Mouse (Mus musculus) hindbrain, embryonic 13.5 days (tissue): ENCODE measurements at regions not wholly inside any gene's neighbourhood (a gene's known extent, or its start where the extent isn't known, plus 50 kb on each side); places are given as distances from the start of the nearest gene placed in this dataset.

ENCODE experiments used
- ATAC-seq: fragments of 200-750 bp; cut with Nextera tagmentation; 2 replicates; pipeline ENCODE4 v1.8.0; 2017; ENCODE audit warnings: moderate TSS enrichment; ENCODE audit not compliant: low FRiP score
- H3K27ac ChIP-seq: fragments of 300-500 bp; sonication (generic); 2 replicates; pipeline ENCODE4 v1.5.1; 2015; ENCODE audit warnings: inconsistent platforms, mild to moderate bottlenecking, moderate library complexity
- H3K27me3 ChIP-seq: fragments of 300-500 bp; sonication (generic); 2 replicates; pipeline ENCODE4 v1.6.1; 2015; ENCODE audit warnings: mild to moderate bottlenecking, inconsistent platforms
- H3K36me3 ChIP-seq: fragments of 300-500 bp; sonication (generic); 2 replicates; pipeline ENCODE4 v1.6.1; 2015; ENCODE audit warnings: mild to moderate bottlenecking, inconsistent platforms
- H3K4me1 ChIP-seq: fragments of 300-500 bp; sonication (generic); replicated peaks from 2 replicates; pipeline ENCODE4 v1.6.1; 2015; ENCODE audit warnings: inconsistent platforms
- H3K4me2 ChIP-seq: fragments of 300-500 bp; sonication (generic); 2 replicates; pipeline ENCODE4 v1.6.1; 2015; ENCODE audit warnings: inconsistent platforms, mild to moderate bottlenecking, moderate library complexity
- H3K4me3 ChIP-seq: fragments of 300-500 bp; sonication (generic); 2 replicates; pipeline ENCODE4 v1.5.1; 2015; ENCODE audit warnings: mild to moderate bottlenecking, inconsistent platforms
- H3K9ac ChIP-seq: fragments of 300-500 bp; sonication (generic); 2 replicates; pipeline ENCODE4 v1.6.1; 2015; ENCODE audit warnings: mild to moderate bottlenecking, inconsistent platforms
- H3K9me3 ChIP-seq: fragments of 300-500 bp; sonication (generic); 2 replicates; pipeline ENCODE4 v1.6.1; 2016; ENCODE audit warnings: inconsistent platforms
- WGBS: fragments of 180-500 bp; shearing (Covaris S2); methylation state at CpG from one replicate; pipeline ENCODE4 v1.1.7; 2015; 5-methylcytosine and 5-hydroxymethylcytosine counted together

- H3K27me3 ChIP-seq, result no peaks in the 10 kb centered on the region
- H3K9me3 ChIP-seq, result no peaks in the 10 kb centered on the region
- WGBS, result 86% methylated on average over 8 of the region's 8 CpGs
- no peak for ATAC-seq
- H3K27ac ChIP-seq, result no peak overlapping the region
- no peaks in the 10 kb centered on the region for H3K36me3 ChIP-seq
- 0 out of 2 replicates have a peak, but pooled peaks cover 8% of the 10 kb centered on the region for H3K4me1 ChIP-seq
- no peak overlapping the region for H3K9ac ChIP-seq
- no peak overlapping the region for H3K4me2 ChIP-seq
- H3K4me3 ChIP-seq, result no peak overlapping the region
Observed at GRCm38 (mm10) chr9:73258640-73259039, 145.4 kb downstream of the Rsl24d1 start.

DNA sequence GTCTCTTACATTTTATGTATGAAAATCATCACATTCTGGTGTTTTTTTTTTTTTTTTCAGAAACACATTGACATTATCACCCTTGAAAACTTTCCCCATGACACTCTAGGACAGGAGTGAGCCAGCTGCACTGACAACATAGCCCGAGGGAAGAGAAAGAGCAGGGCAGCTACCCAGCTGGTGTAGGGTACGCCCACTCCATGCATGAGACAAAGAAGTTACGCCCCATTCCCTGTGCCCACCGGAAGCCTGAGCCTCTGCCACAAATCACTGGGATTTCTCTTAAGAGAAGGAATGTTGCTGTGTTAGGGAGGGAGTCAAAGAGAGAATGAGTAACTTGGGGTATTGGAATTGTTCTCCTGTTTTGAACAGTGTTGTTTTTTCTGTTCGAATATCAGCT is 149.5 kb downstream of the Rsl24d1 start:
- Histone ChIP-seq H3K27ac (no peak overlapping the region), H3K4me3 (no peak overlapping the region), H3K4me2 (no peak overlapping the region), H3K27me3 (no peaks in the 10 kb centered on the region), H3K36me3 (no peaks in the 10 kb centered on the region), H3K4me1 (0 out of 2 replicates have a peak, but pooled peaks cover 8% of the 10 kb centered on the region), H3K9ac (no peak overlapping the region), H3K9me3 (no peaks in the 10 kb centered on the region)
- WGBS, result 23% methylated on average over 5 of the region's 5 CpGs
- ATAC-seq, result no peak

DNA sequence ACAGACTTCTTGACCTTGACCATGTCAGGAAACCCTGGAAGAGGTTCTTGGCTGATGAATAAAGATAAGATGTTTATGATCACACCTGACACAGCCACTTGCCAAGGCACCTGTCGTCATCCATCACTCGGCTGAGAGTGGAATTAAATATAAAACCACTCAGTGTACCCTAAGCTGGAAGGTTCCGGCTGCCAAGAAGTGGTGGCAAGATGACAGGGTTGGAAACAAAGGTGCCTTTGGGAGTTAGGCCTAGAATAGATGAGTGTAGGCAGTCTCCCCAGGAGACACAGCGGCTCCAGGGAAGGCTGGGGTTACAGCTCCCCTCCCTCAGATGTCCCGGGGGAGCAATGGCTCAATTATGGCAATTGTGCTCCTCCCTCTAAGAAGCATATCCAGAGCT is 157.0 kb downstream of the Rsl24d1 start:
- Histone ChIP-seq H3K9me3 (no peaks in the 10 kb centered on the region), H3K4me2 (no peak overlapping the region), H3K9ac (no peak overlapping the region), H3K27ac (no peak overlapping the region), H3K4me3 (no peak overlapping the region), H3K36me3 (no peaks in the 10 kb centered on the region), H3K27me3 (no peaks in the 10 kb centered on the region), H3K4me1 (0 out of 2 replicates have a peak, but pooled peaks cover 5% of the 10 kb centered on the region)
- WGBS, result 90% methylated on average over 5 of the region's 5 CpGs
- ATAC-seq, result no peak

GRCm38 (mm10) chr9:73272614-73273013 is 159.4 kb downstream of the Rsl24d1 start:
- no peaks in the 10 kb centered on the region for H3K27me3 ChIP-seq
- H3K27ac ChIP-seq, result no peak overlapping the region
- 73% methylated on average over 2 of the region's 2 CpGs for WGBS
- H3K4me1 ChIP-seq, result 0 out of 2 replicates have a peak, but pooled peaks cover 11% of the 10 kb centered on the region
- no peak overlapping the region for H3K4me3 ChIP-seq
- ATAC-seq, result no peak
- H3K9ac ChIP-seq, result no peak overlapping the region
- no peaks in the 10 kb centered on the region for H3K36me3 ChIP-seq
- no peak overlapping the region for H3K4me2 ChIP-seq
- no peaks in the 10 kb centered on the region for H3K9me3 ChIP-seq

GRCm38 (mm10) chr9:73273681-73274080 is 160.5 kb downstream of the Rsl24d1 start:
- Histone ChIP-seq H3K4me2 (no peak overlapping the region), H3K27me3 (no peaks in the 10 kb centered on the region), H3K27ac (no peak overlapping the region), H3K4me3 (no peak overlapping the region), H3K4me1 (0 out of 2 replicates have a peak, but pooled peaks cover 11% of the 10 kb centered on the region), H3K36me3 (no peaks in the 10 kb centered on the region), H3K9ac (no peak overlapping the region), H3K9me3 (no peaks in the 10 kb centered on the region)
- ATAC-seq, result no peak
- 87% methylated on average over 4 of the region's 4 CpGs for WGBS

DNA sequence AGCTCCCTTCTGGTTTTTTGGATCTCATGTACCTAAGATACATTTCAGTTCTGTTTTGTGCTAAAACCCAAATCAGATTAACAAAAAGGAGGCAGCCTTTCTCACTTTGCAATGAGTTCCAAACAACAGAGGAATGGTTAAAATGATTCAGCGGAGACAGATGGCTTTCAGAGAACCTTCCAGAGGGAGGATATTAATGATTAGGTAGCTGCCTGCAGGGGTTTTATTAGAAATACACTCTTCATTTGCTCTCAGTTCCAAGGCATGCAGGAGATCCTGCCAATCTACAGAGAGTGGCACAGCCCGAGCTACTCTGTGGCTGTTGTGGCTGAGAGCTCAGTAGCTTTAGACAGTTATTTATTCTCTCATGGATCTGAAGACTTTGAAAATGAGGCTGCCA is 162.4 kb downstream of the Rsl24d1 start:
- 60% methylated on average over 2 of the region's 2 CpGs for WGBS
- 0 out of 2 replicates have a peak, but pooled peaks cover 11% of the 10 kb centered on the region for H3K4me1 ChIP-seq

GRCm38 (mm10) chr9:73295287-73295686 is 182.1 kb downstream of the Rsl24d1 start:
- Histone ChIP-seq H3K9me3 (no peaks in the 10 kb centered on the region), H3K9ac (no peak overlapping the region), H3K27ac (no peak overlapping the region), H3K36me3 (no peaks in the 10 kb centered on the region), H3K4me1 (no peaks in the 10 kb centered on the region), H3K4me2 (no peak overlapping the region), H3K27me3 (no peaks in the 10 kb centered on the region), H3K4me3 (no peak overlapping the region)
- ATAC-seq, result no peak
- WGBS, result 83% methylated on average over 6 of the region's 6 CpGs

More for the DNA sequence above, 162.4 kb downstream of the Rsl24d1 start:
- H3K9ac ChIP-seq, result no peak overlapping the region
- H3K9me3 ChIP-seq, result no peaks in the 10 kb centered on the region
- no peak overlapping the region for H3K4me2 ChIP-seq
- no peak overlapping the region for H3K4me3 ChIP-seq
- no peaks in the 10 kb centered on the region for H3K27me3 ChIP-seq
- no peaks in the 10 kb centered on the region for H3K36me3 ChIP-seq
- no peak overlapping the region for H3K27ac ChIP-seq
- ATAC-seq, result no peak

- H3K4me1 ChIP-seq, result no peaks in the 10 kb centered on the region
- H3K9me3 ChIP-seq, result no peaks in the 10 kb centered on the region
- H3K4me2 ChIP-seq, result no peak overlapping the region
- H3K36me3 ChIP-seq, result no peaks in the 10 kb centered on the region
- no peak overlapping the region for H3K9ac ChIP-seq
- no peak for ATAC-seq
- no peak overlapping the region for H3K4me3 ChIP-seq
- H3K27ac ChIP-seq, result no peak overlapping the region
- no peaks in the 10 kb centered on the region for H3K27me3 ChIP-seq
- WGBS, result 88% methylated on average over 5 of the region's 5 CpGs
Observed at GRCm38 (mm10) chr9:73302156-73302918, 189.1 kb downstream of the Rsl24d1 start.

DNA sequence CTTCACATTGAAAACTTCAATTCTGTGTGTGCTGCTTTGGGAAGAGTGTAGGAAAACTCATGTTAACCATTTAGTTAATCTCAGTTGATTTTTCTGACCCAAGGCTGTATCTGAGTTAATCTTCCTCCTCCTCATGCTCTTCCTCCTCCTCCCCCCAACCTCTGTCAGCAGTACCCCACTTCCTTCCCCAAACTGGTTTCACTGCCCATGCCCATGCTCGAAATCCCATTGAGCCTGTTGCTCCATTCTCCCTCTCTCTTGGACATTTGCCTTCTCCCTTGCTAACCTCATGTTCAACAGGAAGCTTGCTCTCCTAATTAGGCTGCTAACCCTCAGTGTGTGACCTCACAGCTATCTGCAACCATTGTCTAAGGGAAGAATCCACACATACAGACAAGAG is 203.8 kb downstream of the Rsl24d1 start:
- ATAC-seq, result no peak
- Histone ChIP-seq H3K4me1 (no peaks in the 10 kb centered on the region), H3K27me3 (no peaks in the 10 kb centered on the region), H3K27ac (no peak overlapping the region), H3K4me3 (no peak overlapping the region), H3K9ac (no peak overlapping the region), H3K9me3 (no peaks in the 10 kb centered on the region), H3K4me2 (no peak overlapping the region), H3K36me3 (no peaks in the 10 kb centered on the region)
- WGBS, result 70% methylated on average over 1 of the region's 1 CpGs

DNA sequence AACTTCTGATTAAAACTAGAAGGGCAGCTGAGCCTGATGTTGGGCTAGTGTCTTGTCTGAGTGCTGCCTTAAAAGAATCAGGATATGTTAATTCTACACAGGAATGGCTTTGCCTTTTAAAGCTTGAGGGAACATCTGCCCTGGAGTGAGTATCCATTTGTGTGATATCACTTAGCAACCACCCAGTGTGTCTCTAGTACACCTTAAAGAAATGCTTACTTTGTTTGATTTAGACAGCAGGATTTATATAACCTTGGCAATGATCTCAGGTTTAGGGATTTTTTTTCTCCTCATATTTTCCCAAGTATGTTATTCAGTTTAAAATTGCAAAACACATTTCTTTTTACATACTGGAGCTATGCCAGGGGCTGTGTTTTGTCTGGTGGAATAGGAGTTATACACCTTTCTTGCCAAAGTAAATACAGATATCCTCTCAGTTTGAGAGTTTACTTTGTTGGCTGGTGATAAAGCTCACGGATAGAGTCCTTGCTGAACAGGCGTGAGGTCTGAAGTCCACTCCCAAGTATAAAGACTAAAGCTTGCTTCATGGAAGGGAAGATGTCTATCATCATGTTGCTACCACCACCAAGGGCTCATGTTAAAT is 206.6 kb downstream of the Rsl24d1 start:
- Histone ChIP-seq H3K27ac (no peak overlapping the region), H3K4me1 (no peaks in the 10 kb centered on the region), H3K36me3 (no peaks in the 10 kb centered on the region), H3K27me3 (no peaks in the 10 kb centered on the region), H3K4me3 (no peak overlapping the region), H3K9me3 (no peaks in the 10 kb centered on the region), H3K4me2 (no peak overlapping the region), H3K9ac (no peak overlapping the region)
- 96% methylated on average over 2 of the region's 2 CpGs for WGBS
- no peak for ATAC-seq

DNA sequence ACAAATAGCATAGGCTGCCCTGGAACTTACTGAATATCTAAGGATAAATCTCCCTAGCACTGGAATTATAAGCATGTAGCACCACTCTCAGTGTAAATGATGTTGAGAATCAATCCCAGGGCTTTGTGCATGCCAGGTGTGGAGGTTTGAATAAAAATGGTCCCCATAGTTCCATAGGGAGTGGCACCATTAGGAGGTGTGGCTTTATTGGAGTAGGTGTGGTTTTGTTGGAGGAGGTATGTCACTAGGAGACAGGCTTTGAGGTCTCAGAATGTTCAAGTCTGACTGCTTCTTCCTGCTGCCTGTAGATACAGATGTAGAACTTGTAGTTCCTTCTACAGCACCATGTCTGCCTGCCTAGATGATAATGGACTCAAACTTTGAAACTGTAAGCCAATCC is 217.8 kb downstream of the Rsl24d1 start:
- H3K9ac ChIP-seq, result no peak overlapping the region
- no peak for ATAC-seq
- no peaks in the 10 kb centered on the region for H3K27me3 ChIP-seq
- no peaks in the 10 kb centered on the region for H3K36me3 ChIP-seq
- H3K4me2 ChIP-seq, result no peak overlapping the region
- no peaks in the 10 kb centered on the region for H3K9me3 ChIP-seq
- H3K4me3 ChIP-seq, result no peak overlapping the region
- H3K4me1 ChIP-seq, result no peaks in the 10 kb centered on the region
- no peak overlapping the region for H3K27ac ChIP-seq

- Histone ChIP-seq H3K36me3 (no peaks in the 10 kb centered on the region), H3K9me3 (no peaks in the 10 kb centered on the region), H3K27me3 (no peaks in the 10 kb centered on the region), H3K4me1 (no peaks in the 10 kb centered on the region), H3K27ac (no peak overlapping the region), H3K9ac (no peak overlapping the region), H3K4me3 (no peak overlapping the region), H3K4me2 (no peak overlapping the region)
- 92% methylated on average over 5 of the region's 5 CpGs for WGBS
- no peak for ATAC-seq
Observed at GRCm38 (mm10) chr9:73336039-73336438, 222.8 kb downstream of the Rsl24d1 start.
